Mouse (Mus musculus) erythroblast, embryonic 14.5 days (primary cell): Measurements from ENCODE around the gene Dpy19l3. TPM values are rescaled to one million over a fixed set of nuclear protein-coding genes. Genes with fewer than 3 reads are reported as not detected.

ENCODE experiments used
- H3K27me3 ChIP-seq: 2 replicates; pipeline ENCODE4 v1.6.1; 2012; ENCODE audit warnings: inconsistent platforms; ENCODE audit not compliant: control insufficient read depth
- H3K36me3 ChIP-seq: 2 replicates; pipeline ENCODE4 v1.6.1; 2012; ENCODE audit warnings: mild to moderate bottlenecking, inconsistent platforms; ENCODE audit not compliant: control insufficient read depth
- H3K4me1 ChIP-seq: 2 replicates; pipeline ENCODE4 v1.6.1; 2012; ENCODE audit warnings: inconsistent platforms; ENCODE audit not compliant: control insufficient read depth
- H3K4me3 ChIP-seq: replicated peaks from 2 replicates; pipeline ENCODE3; 2012; ENCODE audit warnings: moderate library complexity, mild to moderate bottlenecking, inconsistent platforms
- H3K9me3 ChIP-seq: 2 replicates; pipeline ENCODE4 v1.6.1; 2012; ENCODE audit warnings: low read length, inconsistent platforms, mixed read lengths; ENCODE audit not compliant: control insufficient read depth
- GATA1 ChIP-seq: IDR thresholded peaks from 2 replicates; pipeline ENCODE4 v1.6.1; 2012; ENCODE audit warnings: low read length, inconsistent platforms, mixed read lengths
- TAL1 ChIP-seq: IDR thresholded peaks from 3 replicates; pipeline ENCODE4 v1.6.1; 2012; ENCODE audit warnings: low read length, inconsistent platforms, mixed read lengths
- polyA plus RNA-seq: library from polyadenylated mRNA; stranded (reverse); fragments of >175 nt; gene quantifications from 2 replicates; pipeline ENCODE4 v1.2.3, GENCODE M21; 2012

The Dpy19l3 gene
- polyA plus RNA-seq, 1 experiment: 0.11 TPM

DNA sequence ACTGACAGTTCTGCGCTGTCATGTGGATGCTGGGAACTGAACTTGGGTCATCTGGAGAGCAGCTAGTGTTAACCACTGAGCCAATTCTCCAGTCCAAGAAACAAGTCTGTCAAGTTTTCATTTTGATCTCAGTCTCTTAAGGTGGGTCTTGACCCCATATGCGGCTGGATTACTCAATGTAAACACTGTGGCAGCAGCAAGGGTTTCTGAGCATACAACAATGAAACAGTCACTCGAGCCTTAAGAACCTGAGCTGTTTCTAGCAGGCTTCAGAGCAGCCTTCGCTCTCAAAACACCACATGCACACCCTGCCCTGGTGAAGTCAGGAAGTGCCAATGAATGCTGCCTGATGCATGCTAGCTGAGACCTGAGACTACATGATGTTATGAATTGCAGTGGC, 31.3 kb upstream of the Dpy19l3 start:
- Histone ChIP-seq H3K27me3 (no peaks in the 10 kb centered on the region), H3K36me3 (peaks cover 91% of the 10 kb centered on the region), H3K4me1 (no peaks in the 10 kb centered on the region), H3K9me3 (no peaks in the 10 kb centered on the region), H3K4me3 (no peak overlapping the region)
- TF ChIP-seq GATA1 (no peak), TAL1 (no peak)

DNA sequence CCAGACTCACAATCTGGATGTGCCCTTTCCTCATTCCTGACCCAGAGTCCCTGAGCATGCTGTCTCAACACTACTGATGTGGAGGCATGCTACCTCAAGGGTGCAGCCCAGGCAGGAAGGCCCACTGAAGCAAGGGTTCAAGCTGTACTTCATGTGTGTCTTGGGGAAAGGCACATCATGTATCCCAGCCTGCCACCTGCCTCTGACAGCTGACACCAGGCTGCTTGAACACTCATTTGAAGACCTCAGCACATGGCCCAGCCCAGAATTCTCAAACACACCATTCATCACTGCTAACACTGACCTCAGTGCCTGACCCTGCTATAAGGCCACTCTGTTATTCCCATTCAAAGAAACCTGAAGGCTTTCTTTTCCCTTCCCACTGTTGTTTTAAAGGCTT, 28.0 kb upstream of the Dpy19l3 start:
- Histone ChIP-seq H3K4me3 (no peak overlapping the region), H3K4me1 (no peaks in the 10 kb centered on the region), H3K27me3 (no peaks in the 10 kb centered on the region), H3K9me3 (no peaks in the 10 kb centered on the region), H3K36me3 (peaks cover 86% of the 10 kb centered on the region)
- TF ChIP-seq GATA1: no peak
- TF ChIP-seq TAL1: no peak

DNA sequence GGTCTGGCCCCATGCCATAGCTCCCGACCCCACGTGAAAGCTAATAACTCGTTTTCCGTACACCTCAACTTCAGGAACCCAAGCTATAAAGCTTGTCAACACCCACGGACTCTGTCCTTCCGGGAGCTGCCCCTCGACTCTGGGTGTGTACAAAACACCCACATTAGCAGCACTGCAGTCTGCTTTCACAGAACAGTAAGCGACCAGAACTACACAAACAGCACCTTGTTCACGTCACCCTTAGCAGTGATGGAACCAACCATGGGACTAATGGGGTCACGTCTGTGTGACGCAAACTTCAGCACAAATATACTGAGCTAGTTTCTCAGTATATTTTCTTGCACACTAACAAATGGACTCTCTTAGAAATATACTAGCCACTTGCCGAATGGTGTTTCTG, 19.9 kb upstream of the Dpy19l3 start:
- TF ChIP-seq TAL1: no peak
- no peak for TF ChIP-seq GATA1
- Histone ChIP-seq H3K4me1 (peaks cover 17% of the 10 kb centered on the region), H3K4me3 (no peak overlapping the region), H3K36me3 (peaks cover 66% of the 10 kb centered on the region), H3K27me3 (no peaks in the 10 kb centered on the region), H3K9me3 (no peaks in the 10 kb centered on the region)

DNA sequence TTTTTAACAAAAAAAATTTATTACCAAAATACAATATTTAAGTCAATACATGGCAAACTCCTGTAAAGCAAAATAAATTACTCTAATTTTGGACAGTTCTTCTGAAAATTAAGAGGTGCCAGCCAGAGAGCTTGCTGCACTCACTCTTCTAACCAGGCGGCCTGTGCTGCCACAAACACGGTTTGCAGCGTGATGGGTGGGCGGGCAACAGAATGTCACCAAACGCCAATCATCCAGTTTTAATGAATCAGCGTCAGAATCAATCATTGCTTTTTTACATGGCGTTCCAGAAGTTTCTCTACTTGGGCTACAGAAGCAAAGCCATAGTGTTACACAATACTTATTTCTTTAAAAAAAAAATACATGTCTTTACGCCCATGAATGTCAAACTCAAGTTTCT, 18.1 kb upstream of the Dpy19l3 start:
- no peaks in the 10 kb centered on the region for H3K9me3 ChIP-seq
- no peak overlapping the region for H3K4me3 ChIP-seq
- TF ChIP-seq TAL1 (no peak), GATA1 (no peak)
- H3K4me1 ChIP-seq: peaks cover 17% of the 10 kb centered on the region
- H3K27me3 ChIP-seq: no peaks in the 10 kb centered on the region
- peaks cover 53% of the 10 kb centered on the region for H3K36me3 ChIP-seq

DNA sequence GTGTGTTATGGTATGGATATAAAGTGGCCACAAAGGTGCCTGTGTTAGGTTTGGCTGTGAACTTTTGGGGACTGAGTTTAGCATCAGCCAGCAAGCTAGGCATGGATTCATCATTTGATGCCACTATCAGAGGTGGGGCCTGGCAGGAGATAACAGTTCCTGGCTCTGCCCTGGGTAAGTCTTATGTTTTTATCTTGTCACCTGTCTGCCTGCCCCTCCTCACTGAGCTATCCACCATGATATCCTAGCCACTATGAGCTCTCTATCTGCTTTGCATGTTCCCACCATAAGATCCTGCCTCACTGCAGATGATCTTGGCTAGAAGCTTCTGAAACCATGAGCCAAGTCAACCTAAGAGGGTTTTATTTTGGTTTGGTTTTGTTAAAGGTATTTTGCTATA, 16.9 kb upstream of the Dpy19l3 start:
- no peak for TF ChIP-seq TAL1
- TF ChIP-seq GATA1: no peak
- peaks cover 42% of the 10 kb centered on the region for H3K36me3 ChIP-seq
- H3K27me3 ChIP-seq: no peaks in the 10 kb centered on the region
- no peak overlapping the region for H3K4me3 ChIP-seq
- peaks cover 17% of the 10 kb centered on the region for H3K4me1 ChIP-seq
- no peaks in the 10 kb centered on the region for H3K9me3 ChIP-seq

DNA sequence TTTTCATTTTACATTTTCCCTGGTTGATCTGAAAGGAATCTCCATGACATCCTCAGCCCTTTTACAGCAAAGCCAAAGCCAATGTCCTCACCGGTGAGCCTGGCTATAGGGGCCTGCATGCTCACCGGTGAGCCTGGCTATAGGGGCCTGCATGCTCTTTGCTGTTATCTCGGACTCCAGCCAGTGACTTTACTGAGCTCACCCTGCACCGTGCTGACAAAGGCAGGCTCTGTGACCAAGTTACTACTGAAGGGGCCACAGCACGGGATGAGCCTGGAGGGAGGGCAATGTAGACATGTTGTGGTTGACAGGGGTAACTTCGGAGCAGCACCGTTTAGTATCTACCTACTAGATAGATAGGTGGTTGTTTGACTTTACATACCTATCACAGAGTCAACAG, 15.9 kb upstream of the Dpy19l3 start:
- Histone ChIP-seq H3K4me1 (peaks cover 17% of the 10 kb centered on the region), H3K27me3 (no peaks in the 10 kb centered on the region), H3K36me3 (peaks cover 32% of the 10 kb centered on the region), H3K9me3 (no peaks in the 10 kb centered on the region), H3K4me3 (no peak overlapping the region)
- TF ChIP-seq TAL1 (no peak), GATA1 (no peak)

DNA sequence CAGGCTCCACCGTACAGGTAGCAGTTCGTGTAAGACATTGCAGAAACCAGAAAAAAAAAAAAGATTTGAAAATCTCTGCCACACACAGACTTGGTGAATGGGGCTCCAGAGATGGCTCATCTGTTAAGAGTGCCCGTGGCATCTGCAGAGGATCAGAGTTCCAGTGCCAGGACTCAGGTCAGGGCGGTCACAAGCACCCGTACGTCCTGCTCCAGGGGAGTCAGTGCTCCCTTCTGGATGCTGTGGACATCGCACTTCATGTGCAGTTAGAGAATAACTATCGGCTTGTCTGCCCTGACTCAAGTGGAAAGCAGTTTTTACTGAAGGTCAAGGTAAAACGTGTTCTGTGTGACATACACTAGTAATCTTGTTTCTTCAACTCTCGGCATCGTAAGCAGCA, 10.2 kb upstream of the Dpy19l3 start:
- Histone ChIP-seq H3K4me1 (no peaks in the 10 kb centered on the region), H3K9me3 (peaks cover 2% of the 10 kb centered on the region; the same call in 1 of the 2 replicates), H3K27me3 (no peaks in the 10 kb centered on the region), H3K36me3 (no peaks in the 10 kb centered on the region), H3K4me3 (no peak overlapping the region)
- TF ChIP-seq GATA1: no peak
- TF ChIP-seq TAL1: no peak

DNA sequence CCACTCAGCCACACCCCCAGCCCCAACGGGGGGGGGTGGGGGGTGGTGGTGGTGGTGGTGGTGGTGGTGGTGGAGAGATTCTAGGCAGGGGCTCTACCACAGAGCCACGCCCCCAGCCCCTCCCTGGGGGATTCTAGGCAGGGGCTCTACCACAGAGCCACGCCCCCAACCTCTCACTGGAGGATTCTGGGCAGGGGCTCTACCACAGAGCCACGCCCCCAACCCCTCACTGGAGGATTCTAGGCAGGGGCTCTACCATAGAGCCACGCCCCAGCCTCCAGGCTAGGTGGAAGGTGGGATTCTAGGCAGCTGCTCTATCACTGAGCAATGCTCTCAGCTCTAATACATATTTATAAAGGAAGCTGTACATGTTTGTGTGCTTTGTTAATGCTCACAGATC, 7.5 kb upstream of the Dpy19l3 start:
- Histone ChIP-seq H3K9me3 (peaks cover 2% of the 10 kb centered on the region; the same call in 1 of the 2 replicates), H3K4me3 (no peak overlapping the region), H3K36me3 (no peaks in the 10 kb centered on the region), H3K4me1 (no peaks in the 10 kb centered on the region), H3K27me3 (no peaks in the 10 kb centered on the region)
- TF ChIP-seq GATA1 (no peak), TAL1 (no peak)

DNA sequence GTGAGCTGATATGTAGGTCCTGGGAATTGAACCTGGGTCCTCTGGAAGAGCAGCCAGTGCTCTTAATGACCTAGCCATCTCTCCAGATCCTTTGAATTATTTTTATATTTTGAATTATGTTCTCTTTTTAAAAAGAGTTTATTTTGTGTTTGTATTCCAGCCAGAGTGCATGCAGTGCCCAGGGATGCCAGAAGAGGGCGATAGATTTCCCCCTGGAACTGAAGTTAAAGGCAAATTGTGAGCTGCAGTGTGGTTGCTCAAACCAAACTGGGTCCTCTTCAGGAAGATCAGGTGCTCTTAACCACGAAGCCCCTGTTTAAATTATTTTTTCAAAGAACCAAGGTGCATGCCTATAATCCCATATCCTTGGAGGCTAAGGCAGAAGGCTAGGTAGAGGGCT, 5.3 kb upstream of the Dpy19l3 start:
- peaks cover 6% of the 10 kb centered on the region for H3K4me1 ChIP-seq
- no peaks in the 10 kb centered on the region for H3K27me3 ChIP-seq
- H3K4me3 ChIP-seq: no peak overlapping the region
- TF ChIP-seq TAL1 (no peak), GATA1 (no peak)
- peaks cover 2% of the 10 kb centered on the region; the same call in 1 of the 2 replicates for H3K9me3 ChIP-seq
- H3K36me3 ChIP-seq: no peaks in the 10 kb centered on the region
